Mouse (Mus musculus): Measurements from ENCODE around the gene Igsf3.

DNA sequence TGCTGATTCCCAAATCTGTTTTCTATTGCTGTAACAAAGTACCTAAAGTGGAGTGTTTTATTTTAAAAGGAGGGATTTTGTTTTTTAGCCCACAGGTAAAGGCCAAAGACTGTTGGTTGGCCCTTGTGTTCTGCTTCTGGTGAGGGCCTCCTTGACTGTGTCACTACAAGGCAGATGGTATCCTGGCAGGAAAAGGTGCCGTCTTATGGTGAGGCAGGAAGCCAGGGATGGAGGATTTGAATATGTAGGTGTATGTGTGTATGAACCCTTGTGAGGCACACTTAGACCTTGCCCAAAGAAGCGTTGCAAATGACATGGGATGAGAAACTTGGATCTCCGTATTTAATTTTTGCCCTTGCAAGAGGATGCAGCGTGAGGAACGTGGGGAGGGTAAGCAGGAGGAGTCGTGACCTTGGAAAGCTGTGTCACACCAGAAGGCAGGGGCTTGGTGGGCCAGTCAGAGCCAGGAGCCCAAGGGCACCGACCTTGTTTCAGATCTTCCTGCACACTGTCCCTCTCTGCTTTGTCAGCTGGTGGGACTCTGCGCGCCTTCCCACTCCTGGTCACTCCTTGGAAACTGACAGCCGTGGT is 47.5 kb downstream of the Igsf3 start:
- TF ChIP-seq ZC3H11A (IDR thresholded peaks at IDR 0.05; ENCODE audit: borderline replicate concordance, low read depth, low read length) = no peak
- TF ChIP-seq ZNF384 (IDR thresholded peaks at IDR 0.05; ENCODE audit: low read depth, low read length) = no peak
- no peak for TF ChIP-seq HCFC1 (IDR thresholded peaks at IDR 0.05; ENCODE audit: borderline replicate concordance, insufficient read depth, low read length)
- TF ChIP-seq MAFK (IDR thresholded peaks at IDR 0.05; ENCODE audit: insufficient read depth, low read depth, low read length) = no peak

Data from ES-E14 (cell line).